Mouse (Mus musculus) retina, embryonic 14.5 days (tissue): ENCODE results near the gene Cdkn2a.
A peak's percentile ranks its signal among the peaks of the same experiment; 100 is the strongest.

Source experiments
- DNase-seq: peaks from one replicate; pipeline ENCODE4 v3.0.0-alpha.2; 2015; ENCODE audit warnings: low spot score

Gene Cdkn2a

DNA sequence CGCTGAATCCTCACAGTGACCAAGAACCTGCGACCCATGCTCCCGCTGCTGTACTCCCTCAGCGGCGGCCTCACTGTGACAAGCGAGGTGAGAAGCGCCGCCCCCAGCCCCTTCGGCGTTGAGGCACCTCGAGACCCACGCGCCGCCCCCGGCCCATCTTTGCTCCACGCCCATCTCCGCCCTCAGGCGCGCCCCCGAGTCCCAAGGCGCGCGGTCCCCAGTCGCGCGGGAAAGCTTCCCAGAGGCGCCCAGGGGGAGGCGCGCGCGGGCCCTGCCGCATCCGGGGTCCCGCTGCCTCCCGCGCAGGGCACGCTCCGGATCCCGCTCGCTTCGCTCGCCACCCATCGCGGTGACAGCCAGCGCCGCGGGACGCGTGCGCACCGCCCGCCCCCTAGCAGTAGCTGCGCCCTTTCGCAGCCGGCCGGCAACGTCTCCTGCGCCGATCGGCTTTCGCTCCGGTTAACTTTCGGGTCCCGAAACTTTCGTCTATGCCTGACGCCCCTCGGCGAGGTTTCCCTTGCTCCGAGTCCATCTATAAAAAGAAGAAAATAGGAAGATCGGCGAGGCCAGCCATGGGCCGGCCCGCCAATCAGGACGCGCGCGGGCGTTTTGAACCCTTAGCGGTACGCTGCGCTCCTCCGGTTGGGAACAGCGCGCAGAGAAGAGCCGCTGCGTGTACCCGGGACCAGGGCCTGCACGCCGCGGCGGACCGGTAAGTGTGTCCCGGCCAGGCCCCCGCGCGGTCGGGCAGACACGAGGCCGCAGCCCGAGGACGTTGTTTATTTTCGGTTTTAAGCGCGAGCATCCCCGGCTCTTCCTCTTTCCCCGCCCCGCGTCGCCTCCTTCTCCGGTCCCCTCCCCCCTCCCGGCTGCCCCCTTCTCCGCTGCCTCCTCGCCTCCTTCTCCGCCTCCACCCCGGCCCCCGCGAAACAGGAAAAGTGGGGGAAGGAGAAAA is at the start of gene Cdkn2a:
Gene Cdkn2a, minus strand, starts transcription at position 168 of the 955 bp plus-strand sequence.
- DNase-seq = peak; percentile 80

DNA sequence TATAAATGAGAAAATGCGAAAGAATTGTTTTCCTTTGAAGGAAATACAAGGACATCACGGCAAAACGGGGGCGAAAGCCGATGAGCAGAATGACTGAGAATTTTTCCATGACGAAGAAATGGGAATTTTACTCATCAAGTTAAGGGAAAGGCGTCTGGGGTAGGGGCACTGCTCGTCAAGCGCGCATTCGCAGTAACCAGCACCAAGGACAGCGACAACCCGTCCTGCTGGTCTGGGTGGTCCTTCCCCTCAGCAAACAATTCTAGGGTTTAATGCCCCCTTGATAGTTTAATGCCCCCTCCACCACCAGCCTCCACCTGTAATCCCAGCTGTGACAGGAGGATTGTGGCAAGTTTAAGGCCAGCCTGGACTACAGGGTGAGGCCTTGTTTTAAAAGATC is 19.0 kb upstream of the Cdkn2a start:
- DNase-seq = peak; percentile 67

DNA sequence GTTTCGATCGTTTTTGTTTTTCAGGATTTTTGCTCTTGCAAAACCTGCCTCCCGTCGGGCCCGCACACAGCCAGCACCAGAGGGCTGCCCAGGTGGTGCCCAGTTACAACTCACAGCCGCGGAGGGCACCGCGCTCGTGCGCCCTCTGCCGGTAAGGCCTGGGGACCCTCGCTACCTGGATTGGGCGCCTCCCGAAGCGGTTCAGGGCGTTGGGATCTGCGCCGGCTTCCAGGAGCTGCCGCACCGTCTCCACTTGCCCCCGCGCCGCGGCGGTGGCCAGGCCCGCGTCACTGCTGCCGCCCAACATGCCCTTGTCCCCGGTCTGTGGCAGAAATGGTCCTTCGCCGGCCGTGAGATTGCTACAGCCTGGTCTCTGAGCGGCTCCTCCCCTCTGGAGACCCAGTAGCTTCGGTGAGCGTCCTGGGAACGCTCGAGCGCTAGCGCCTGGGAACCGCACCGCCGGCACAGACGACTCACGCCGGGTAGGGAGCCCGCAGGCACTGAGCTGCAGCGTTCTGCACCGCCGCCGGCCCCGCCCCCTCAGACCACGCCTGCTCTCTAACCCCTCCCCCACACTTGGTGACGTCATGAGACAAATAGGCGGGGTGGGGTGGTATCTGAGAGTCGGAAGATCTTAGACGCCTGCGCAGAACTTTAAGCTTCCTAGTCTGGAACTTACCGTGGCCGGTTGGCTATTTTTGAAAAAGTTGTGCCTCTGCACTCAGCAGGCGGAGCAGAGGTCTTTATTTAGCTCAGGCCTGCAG is 16.2 kb upstream of the Cdkn2a start, which contains the start of gene Cdkn2b:
Gene Cdkn2b, minus strand, starts transcription at position 549 of the 764 bp plus-strand sequence.
- DNase-seq = peak; percentile 87

DNA sequence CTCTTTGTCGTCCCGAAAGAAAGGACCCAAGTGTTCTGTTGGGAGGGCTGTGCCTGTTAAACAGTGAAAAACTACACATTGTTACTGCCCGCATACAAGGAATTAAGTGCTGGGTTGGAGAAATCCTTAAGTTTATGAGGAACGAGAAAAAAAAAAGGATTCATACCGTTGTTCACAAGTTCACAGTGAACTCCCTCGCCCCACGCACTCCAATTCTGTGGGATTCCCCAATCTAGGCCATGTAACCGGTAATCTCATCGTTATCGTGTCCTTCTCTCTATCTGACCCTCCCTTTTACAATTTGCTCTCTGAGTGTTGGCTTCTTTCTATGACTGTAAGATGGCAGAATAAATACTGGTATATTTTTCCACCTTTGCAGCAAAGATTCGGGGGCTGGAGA is 15.5 kb upstream of the Cdkn2a start:
- DNase-seq = no peak

DNA sequence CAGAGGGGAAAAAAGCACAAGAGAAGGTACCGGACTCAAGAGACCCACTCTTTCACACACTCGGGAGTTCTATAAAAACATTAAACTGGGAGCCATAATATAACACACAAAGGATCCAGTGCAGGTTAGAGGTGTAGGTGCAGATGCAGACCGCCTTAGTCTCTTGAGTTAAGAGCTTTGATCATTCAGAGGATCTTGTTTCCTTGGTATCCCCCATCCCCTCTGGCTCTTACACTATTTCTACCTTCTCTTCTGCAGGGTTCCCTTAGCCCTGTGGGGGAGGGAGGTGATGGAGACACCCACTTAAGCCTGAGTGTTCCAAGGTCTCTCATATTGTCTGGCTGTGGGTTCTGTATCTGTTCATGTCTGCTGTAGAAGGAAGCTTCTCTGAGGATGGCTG is 13.5 kb upstream of the Cdkn2a start:
- DNase-seq = no peak

DNA sequence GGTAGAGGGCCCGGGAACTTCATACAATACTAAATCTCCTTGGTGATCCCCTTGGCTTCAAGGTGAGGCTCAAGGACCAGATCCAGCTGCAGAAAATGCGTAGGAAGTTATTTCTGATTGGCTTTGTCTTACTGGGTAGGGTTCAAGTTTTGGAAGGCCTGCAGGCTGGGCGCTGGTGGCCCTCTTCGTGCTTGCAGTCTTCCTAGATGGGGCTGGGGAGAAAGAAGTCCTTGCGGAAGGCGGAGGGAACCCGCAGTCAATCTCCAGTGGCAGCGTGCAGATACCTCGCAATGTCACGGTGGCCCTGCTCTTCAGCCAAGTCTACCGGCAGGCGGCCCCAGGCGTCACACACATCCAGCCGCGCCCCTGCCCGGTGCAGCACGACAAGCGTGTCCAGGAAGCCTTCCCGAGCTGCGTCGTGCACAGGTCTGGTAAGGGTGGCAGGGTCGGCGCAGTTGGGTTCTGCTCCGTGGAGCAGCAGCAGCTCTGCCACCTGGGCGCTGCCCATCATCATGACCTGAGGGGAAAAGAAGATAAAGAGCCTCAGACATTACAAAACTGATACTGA is 12.4 kb upstream of the Cdkn2a start:
- DNase-seq = no peak

DNA sequence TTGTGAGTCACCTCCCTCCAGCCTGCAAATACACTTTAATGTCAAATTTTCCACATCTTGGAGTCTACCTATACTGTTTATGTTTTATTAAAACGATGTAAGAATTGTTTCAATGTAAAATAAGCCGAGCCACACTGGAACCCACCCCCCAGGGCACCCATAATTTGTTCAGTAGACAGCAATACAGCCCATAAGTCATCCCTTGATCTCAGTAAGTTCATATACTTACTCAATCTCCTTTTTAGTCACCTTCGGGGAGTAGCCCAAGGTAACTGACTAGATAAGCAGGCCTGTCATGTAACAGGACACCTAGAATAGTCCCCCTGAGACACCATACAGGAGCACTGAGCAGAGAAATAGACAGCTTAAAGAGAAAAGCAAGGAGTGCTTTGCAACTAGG is 11.2 kb upstream of the Cdkn2a start:
- no peak for DNase-seq

DNA sequence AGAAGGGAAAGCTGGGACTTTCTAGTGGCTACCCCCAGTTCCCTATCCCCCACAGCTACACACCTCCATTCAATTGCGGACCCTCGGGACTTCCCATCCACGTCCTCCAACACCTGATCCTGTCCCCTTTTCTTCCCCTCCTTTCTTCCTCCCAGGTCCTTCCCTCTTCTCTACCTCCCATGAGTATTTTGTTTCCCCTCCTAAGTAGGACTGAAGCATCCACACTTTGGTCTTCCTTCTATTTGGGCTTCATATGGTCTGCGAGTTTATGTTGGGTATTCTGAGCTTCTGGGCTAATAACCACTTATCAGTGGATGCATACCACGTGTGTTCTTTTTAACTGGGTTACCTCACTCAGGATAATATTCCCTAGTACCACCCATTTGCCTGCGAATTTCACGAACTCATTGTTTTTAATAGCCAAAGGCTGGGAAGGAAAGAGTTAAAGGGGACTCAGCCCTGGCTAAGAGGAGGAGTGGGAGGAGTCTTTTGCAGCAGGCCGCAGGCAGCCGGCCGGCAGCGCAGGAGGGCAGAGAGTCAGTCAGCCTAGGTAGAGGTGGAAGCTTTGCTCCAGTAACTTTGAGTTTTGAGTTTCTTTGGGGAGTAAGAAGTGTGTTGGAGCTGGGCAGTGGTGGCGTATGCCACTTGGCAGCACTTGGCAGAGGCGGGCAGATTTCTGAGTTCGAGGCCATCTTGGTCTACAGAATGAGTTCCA is 9.0 kb upstream of the Cdkn2a start:
- peak; percentile 68 for DNase-seq

DNA sequence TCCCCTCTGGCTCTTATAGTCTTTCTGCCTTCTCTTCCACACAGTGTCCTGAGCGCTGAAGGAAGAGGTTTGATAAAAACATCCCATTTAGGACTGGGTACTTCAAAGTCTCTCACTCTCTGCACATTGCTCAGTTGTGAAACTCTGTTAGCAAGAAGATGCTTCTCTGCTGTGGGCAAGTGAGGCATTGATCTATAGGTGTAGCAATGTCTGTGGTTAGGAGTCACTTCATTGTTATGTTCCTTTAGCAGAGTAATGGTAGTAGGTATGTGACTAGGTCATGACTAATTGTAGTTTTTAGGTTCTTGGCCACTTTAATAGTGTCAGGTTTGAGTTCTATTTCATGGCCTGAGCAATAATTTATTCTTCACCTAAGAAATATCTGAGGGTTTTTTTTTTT is 7.7 kb upstream of the Cdkn2a start:
- DNase-seq = no peak

DNA sequence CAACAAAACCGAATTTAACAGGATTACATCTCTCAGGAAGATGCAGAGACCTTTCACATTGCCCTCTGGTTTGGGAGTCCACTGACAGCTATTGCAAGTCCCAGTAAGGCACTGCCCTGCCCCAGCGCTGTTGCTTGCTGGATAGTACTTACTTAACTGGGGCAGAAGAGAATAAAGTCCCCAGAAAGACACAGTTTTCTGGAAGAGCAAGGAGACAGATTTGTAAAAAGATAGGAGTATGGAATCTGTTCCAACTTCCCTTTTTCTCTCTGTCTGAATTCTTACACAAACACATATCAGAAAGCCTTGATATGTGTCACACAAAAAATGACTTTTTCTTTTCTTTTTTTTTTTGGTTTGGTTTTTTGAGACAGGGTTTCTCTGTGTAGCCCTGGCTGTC is 5.3 kb upstream of the Cdkn2a start:
- no peak for DNase-seq

DNA sequence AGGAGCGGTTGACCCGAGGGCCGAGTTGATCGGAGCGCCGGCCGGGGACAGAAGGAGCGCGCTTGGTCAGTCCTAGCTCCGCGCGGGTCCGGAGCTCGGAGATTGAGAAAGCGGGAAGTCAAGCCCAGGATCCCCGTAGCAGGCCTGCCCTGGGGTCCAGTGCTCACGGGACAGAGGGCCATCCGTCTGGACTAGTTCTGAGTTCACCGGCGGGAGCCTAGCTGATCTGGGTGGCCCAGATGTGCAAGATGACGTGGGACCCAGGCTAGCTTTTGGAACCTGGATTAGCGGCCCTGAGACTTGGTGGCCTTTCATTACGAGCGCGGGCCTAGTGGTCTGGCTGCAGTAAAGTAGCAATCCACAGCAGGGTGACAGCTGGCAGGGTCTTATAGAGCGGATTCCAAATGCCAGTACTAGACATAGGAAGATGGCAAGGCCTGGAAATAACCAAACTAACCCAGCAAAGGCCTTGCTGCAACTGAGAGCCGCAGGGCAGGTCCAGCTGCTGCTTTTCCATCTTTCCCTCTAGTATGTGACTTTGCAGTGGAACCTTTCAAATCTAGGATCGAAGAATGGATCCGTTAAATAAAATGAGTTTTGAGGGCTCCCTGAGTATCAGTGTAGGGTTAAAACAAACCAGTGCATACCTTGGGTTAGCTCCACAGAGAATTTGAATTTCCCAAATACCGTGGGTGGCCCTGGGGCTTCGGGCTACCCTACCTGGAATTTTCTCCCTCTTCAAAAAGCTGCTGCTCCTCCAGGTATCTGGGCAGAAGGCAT is 1.2 kb upstream of the Cdkn2a start:
- DNase-seq = no peak

DNA sequence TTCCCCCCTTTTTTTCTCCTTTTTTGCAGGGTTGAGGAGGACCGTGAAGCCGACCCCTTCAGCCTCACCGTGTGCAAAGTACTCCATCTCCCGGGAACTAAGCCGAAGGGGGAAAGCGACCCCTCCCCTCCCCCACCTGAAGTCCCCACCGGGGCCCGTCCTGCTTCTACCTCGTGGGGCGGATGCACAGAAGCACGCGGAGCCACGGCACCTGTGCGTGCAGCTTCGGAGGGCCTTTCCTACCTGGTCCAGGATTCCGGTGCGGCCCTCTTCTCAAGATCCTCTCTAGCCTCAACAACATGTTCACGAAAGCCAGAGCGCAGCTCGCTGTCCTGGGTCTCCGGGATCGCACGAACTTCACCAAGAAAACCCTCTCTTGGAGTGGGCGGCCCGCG is 365 bp downstream of the Cdkn2a start:
- no peak for DNase-seq

DNA sequence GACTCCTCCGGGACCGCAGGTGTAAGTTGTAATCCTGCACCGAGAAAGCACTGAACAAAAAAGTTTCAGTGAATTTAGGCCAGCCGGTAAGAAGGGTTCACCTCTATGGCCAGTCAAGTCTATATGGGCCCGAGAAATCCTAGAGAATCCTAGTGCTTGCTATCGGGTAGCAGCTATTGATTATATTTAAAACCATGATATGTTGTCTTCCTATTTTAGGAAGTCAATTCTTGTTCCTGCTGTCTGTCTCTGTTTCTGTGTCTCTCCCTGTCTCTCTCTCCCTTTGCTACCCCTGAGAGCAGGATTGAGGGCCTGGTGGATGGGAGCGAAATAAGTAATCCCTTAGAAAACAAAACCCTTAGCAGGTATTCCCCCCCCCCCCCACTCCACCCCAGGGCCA is 937 bp downstream of the Cdkn2a start:
- no peak for DNase-seq

DNA sequence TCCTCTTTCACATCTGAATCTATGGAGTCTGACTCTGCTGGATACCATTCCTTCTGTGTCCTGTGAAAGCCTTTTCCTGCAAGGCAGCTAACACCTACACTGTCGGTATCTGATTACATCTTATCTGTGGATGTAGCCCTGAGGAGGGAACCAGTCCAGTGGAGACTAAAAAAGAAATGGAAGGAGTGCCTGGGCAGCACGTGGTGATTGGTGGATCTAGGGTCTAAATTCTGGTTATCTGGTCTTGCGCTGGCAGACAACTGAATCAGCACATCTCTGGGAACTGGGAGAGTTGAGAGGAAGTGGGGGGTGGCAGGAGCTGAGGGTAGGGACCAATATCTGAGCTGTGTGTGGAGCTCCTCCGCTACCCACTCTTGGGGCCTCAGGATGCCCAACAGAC is 5.4 kb downstream of the Cdkn2a start:
- DNase-seq = no peak

DNA sequence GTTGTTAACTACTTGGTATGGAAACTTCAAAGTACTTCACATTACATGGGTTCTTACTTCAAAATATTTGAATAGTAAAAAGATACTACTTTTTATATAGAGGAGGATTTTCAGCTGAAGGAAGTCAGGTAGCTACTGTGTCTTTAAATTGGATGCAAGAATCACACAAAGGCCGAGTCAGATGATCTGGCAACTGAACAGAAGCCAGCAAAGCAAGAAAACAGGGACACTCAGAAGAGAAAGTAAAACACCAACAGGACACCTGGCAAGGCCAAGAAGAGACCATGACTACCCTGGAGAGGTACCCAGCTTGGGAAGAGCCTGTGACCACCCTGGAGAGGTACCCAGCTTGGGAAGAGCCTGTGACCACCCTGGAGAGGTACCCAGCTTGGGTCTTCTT is 7.9 kb downstream of the Cdkn2a start:
- DNase-seq = no peak

DNA sequence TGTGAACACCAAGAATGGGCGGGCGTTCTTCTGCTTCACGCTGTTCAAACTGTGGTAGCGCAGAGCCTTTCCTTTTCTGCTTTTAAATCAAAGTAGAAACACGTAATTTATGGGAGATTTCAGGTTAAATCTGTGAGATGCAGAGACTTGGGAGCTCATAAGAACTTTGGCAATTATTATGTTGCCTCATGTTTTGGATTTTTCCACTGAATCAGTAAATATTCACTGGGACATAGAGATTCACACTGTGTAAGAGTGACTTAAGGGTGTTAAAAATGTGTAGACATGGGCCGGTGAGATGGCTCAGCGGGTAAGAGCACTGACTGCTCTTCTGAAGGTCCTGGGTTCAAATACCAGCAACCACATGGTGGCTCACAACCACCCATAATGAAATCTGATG is 8.8 kb downstream of the Cdkn2a start:
- no peak for DNase-seq

DNA sequence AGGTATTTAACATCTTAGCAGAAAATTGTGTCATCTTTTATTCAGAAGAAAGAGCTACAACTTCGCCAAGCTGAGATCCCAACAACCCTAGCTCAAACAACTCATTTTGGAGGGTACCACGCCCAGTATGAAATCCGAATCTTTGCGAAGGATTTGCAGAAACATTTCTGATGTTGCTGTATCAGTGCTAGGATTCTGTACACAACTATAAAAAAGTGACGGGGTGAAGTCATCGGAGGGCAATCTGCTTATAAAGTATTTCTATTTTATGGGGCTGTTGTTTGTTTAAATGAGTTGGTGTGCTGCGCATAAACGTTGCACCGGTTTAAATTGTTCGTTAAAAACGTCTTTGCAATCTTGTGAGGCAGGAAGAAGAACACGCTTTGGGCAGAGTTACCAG is 11.8 kb downstream of the Cdkn2a start:
- DNase-seq = no peak

DNA sequence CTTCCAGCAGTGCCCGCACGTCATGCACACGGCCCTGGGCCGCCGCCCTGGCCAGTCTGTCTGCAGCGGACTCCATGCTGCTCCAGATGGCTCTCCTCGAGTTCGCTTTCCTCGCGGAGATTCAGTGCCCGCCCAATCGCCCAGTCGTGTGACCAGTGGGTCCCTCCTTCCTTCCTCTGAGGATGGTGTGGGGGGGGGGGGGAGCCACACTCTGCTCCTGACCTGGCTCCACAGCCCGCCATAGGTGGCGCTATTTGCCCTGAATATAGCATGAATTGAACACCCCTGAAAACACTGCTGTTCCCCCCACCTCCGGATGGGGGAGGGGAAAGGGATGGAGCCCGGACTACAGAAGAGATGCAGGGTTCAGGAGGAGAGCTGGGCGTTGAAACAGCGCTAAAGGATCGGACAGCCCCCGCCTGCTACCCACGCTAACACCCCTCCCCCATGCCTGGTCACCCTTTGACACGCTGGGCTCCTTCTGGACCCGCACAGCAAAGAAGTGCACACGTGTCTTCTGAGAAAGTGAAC is 12.4 kb downstream of the Cdkn2a start:
- DNase-seq = peak; percentile 72

DNA sequence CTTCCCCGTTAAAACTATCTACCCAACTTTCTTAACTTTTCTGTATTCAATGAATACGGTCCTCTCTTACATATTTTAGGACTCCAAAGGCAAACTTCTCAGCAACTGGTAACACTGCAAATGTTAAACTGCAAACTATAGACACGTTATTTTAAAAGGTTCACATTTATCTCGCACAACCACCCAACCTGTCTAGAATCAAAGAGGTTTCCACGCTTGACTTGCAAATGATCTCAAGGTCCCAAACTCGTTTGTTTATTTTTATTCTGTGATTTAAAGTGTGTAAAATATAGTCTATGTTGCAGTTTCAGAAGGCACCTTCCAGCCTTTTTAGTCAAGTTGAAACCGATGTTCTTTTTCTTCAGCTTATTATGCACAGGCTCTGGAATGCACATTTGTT is 13.2 kb downstream of the Cdkn2a start:
- no peak for DNase-seq

DNA sequence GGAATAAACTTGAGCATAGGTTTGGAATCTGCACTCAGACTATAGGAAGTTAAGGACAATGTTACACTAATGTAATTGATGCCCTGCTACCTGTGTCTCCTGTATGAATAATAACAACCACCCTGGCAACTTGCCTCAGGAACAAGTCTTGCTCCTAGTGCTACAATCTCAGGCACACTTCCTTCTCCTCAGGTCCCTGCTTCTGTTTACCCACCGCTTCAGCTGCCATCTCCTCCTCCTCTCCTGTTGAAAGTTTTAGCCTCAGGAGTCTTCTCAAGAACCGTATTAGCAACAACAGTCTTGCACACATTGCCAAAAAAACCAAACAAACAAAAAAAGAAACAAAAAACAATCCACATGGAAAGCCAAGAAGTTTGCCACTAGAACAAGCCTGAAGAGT is 14.8 kb downstream of the Cdkn2a start:
- DNase-seq = no peak

DNA sequence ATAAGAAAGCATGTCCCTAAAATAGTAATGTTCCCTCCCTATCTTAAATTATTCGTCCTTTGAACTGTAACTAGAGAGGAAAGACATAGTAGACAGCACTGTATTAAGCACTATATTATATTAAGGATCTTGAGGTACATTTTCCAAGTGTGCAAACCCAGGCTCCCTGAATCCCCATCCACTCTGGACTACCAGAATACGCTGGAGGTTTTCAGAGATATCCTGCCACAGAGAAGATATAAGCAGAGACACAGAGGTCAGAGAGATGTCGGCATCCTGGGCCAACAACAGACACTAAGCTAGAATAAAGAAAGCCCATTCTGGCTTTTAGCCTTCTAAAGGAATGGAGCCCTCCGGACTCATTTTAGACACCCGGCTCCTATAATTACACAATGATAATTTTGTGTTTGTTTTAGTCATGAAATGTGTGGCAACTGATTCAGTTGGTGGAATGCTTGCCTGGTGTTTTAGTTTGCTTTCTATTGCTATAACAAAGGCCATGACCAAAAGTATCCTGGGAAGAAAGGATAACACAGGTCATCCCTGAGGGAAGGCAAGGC is 17.0 kb downstream of the Cdkn2a start:
- DNase-seq = no peak
